Mouse (Mus musculus) cerebellum, adult 2 months (tissue): ENCODE data around the gene Hoxb3.

Experiments used
- CTCF ChIP-seq: fragments of 200-500 bp; IDR thresholded peaks from 2 replicates; pipeline ENCODE4 v1.5.1; 2011; ENCODE audit warnings: low read depth, mild to moderate bottlenecking, control low read depth, low read length, moderate library complexity, borderline replicate concordance; ENCODE audit not compliant: insufficient read depth
- POLR2A ChIP-seq: fragments of 200-500 bp; IDR thresholded peaks from 2 replicates; pipeline ENCODE4 v1.6.1; 2011; ENCODE audit warnings: low read length, control low read depth, borderline replicate concordance; ENCODE audit not compliant: insufficient read depth

GRCm38 (mm10) chr11:96352691-96353521 lies 29.8 kb downstream of the Hoxb3 start:
- TF ChIP-seq CTCF (no peak), POLR2A (no peak)
